Mouse (Mus musculus): ENCODE measurements around the gene Gm49318.
A peak's percentile ranks its signal among the peaks of the same experiment; 100 is the strongest.
"Not testable (repeated sequence)": the region's sequence is repeated elsewhere in the genome, so short reads cannot be mapped to it uniquely, and the experiment has no call there.

The Gm49318 gene

DNA sequence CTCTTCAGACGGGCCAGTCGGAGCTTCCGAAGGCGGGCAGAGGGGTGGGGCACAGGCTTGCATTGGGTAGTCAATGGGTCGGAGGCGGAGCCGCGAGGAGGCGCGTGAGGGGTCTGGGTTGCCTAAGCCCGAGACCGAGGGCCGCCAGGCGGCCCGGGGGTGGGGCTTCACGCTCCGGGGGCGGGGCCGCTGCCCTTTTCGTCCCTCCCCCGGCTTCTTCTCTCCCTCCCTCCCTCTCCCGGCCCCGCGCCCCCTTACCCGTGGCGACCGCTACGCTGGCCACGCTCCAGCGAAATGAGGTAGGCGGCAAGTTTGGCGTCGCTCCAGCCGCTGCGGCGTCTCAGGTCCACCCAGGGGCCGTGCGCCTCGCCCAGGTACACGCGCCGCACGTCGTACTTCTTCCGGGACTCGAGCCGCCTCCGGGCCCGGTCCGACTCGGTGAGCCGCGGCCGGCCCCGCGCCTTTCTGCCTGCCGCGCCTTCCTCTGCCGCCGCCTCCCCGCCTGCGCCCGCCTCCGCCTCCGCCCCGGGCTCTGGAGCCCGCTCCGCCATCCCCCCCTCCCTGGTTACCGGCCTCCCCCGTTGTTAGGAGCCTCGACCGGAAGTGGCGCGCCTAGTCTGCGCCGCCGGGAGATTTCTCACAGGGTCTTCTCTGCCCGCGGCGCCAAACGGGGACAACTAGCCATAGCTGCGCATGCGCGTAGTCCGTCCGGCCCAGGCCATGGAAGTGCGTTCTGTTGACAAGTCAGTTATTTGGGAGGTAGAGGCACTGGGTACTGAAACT lies at the start of gene Gm49318, which contains the start of gene Zfp653:
Gm49318 (minus strand) TSS at position 469 of the 783 bp plus-strand sequence.
Zfp653 (minus strand) TSS at position 586 of the 783 bp plus-strand sequence.
- peak; percentile 94 for DNase-seq (ENCODE audit: low read depth)

DNA sequence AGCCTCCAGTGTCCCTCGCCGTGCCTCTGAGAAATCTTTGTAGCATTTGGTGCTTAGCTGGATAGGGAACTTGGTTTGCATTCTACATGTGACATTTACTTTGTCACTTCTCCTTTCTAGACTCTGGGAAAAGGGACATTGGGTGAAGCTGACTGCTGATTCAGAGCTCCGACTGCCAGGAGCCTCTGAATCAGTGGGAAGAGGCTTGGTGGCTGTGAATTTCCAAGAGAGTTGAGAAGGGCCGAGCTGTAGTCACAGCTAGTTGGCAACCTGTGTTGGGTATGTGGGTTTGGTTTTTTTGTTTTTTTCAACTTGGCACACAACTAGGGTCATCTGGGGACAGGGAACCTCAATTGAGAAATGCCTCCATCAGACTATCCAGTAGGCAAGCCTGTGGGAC lies 48.5 kb upstream of the Gm49318 start:
- no peak for DNase-seq (ENCODE audit: low read depth)

DNA sequence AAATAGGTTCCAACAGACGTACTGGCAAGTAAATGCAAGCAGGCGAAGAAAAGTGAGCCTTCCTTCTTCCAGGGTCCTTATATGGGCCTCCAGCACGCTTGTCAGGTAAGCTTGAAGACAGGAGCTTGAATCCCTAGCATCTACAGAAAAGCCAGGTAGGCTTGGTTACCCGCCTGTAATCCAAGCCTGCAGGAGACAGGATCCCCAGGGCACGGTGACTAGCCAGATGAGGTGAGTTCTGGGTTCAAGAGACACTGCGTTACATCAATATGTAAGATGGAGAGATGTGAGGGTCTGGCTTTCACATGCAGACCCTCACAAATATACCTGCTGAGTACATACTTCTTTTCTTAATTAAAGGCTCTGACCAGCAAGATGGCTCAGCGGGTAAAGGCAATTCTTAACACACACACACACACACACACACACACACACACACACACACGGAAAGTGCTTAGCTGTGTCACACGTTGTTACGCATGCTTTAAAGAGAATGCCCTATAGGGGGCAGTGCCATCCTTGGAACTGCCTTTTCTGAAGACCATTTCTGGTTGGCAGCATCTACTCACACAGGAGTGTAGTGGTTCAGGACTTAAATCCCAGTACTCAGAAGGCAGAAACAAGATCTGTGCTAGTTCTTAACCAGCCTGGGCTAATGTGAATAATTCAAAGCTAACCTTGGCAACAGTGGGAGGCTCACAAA lies 46.8 kb upstream of the Gm49318 start:
- DNase-seq (ENCODE audit: low read depth) = peak; percentile 47

DNA sequence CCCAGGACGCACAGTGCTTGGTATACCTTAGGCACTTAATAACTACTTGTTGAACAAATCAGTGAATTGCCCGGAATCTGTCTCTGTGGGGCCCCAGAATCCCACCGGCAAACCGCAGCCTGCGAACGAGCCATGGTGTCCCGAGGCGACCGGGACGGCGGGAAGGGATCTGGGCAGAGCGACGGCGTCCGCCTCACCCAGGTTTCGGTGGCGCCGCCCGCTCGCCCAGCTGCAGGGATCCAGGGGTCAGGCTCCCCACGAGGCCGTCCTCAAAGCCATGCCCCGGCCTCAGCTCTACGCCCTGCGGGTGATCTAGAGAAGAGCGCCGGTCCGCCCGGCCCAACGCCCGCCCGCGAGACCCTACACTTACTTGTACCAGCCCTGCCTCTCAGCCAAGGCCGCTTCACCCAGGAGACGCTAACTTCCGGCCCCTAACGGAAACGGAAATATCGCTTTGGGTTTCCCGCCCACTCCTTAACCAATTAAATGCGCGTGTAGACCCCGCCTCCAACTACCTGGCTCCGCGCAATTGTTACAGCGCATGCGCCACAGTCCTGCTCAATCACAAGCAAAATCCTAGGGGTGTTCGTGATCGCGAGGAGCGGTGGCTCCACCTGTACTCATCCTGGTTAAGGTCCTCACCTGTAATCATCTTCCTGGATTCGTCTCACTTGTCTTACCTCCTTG lies 45.8 kb upstream of the Gm49318 start, which contains the start of gene Elof1:
Elof1 (minus strand) TSS at position 433 of the 687 bp plus-strand sequence.
- peak; percentile 90 for DNase-seq (ENCODE audit: low read depth)

DNA sequence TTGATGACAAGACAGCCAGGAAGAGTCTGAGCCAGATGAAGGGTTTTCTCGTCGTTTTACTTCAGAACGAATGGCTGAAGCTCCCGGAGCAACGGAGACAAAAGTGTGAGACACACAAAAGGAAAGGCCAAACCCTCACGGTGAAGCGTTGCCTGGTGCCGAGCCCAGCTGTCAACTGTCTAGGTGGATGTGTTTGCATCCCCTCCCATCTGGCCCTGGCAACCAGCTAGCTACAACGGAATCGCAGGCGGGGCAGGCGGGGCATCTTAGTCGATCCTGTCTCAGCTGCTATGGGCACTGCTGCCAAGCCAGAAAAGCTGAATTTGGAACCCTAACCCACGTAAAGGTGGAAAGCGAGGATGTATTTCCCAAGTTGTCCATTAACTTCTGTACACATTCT lies 45.0 kb upstream of the Gm49318 start:
- no peak for DNase-seq (ENCODE audit: low read depth)

DNA sequence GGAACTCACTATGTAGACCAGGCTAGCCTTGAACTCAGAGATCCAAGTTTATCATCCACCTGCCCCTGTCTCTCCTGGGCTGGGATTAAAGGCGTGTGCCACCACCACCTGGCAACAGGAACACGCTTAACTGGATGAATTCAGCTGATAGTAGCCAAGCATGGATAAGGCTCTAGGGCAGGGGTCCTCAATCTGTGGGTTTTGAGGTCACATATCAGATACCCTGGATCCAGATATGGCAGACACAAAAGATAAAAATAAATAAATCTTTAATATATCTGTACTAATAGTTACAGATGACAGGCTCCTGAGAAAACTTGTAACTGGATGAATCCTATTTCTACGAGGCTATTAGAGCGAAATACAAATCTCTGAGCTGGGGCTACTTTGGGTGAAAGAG lies 44.6 kb upstream of the Gm49318 start:
- no peak for DNase-seq (ENCODE audit: low read depth)

DNA sequence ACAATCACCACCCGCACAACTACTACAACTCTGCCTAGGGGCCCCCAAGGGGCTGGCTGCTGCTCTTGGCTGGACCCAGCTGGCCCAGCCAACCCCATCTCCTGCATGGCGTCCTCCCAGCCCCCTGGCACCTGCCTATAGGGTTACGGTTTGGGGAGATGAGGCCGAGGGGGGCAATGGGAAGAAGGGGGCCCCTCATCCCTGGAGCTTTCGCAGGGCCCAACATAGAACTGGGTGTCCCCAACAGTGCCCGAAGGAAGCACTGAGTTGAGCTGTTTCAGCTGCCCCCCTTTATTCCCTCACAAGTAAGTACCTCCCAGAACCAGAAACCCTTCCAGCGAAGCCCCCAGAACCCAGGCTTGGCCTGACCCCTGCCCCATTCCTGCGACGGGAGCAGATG lies 37.1 kb upstream of the Gm49318 start:
- no peak for DNase-seq (ENCODE audit: low read depth)

DNA sequence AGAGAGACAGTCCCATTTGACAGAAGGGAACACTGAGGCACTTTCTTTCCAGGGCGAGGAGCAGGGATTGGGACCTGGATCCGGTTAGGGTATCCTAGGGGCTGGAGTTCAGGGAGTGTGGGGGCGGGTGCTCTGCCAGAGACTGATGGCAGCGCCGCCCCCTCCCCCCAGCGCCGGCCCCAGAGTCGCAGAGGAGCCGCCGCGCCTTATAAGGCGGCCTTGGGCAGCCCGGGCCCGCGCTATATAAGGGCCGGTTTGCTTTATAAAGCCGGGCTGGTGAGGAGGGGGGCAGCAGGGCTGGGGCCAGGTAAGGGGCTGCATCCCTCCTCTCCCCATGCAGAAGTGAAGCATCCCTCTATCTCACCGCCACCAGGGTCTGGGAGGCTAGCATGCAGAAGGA lies 28.9 kb upstream of the Gm49318 start:
- no peak for DNase-seq (ENCODE audit: low read depth)

DNA sequence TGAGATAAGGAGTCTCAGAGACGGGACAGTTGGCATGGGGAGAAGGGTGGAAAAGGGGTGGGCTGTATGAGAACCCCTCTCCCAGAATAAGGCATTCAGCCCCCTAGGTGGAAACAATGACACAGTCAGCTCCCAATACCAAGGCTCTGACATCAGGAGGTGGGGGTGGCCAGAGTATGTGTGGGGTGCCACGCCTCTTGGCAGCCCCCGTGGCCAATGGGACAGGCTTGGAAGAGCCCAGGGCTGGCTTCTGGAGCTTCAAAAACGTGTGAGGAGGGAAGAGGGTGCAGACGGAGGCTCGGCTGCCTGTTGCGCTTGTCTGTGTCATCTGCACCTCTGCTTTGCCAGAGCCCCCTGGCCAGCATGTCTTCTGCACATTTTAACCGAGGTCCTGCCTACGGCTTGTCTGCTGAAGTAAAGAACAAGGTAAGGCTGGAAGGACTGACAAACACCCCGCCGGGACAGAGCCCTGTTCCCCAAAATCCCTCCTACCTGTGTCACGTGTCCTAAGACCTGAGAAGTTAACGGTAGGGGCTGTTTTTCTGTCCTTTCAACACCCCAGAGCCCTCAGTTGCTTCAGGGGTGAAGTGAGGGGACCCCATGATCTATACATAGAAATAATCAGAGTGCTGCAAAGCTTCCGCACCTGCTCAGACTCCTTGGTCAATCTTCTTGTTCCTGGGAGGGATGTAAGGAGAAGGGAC lies 28.1 kb upstream of the Gm49318 start, which contains the start of gene Cnn1:
Cnn1 (plus strand) TSS at position 224 of the 704 bp plus-strand sequence.
- DNase-seq (ENCODE audit: low read depth) = no peak

DNA sequence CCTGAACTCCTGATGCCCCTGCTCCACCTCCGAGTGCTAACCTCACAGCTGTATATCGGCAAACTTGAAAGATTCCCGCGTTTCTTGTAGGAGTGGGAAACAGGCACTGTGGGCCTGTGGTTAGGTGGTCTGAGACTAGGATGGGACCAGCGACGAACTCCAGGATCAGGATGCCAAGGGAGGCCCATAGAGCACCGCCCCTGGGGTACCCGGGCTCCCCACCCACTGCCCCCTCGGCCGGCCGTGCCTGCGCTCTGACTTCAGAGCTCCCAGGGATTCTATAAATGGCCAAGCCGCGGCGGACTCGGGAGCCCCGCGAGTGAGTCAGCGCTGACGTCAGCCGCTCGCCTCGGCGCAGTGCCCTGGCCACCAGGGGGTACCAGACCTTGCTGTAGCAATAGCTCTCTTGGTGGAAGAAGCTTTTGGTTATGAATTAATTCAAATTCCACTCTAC lies 24.8 kb upstream of the Gm49318 start:
- DNase-seq (ENCODE audit: low read depth) = peak; percentile 78

DNA sequence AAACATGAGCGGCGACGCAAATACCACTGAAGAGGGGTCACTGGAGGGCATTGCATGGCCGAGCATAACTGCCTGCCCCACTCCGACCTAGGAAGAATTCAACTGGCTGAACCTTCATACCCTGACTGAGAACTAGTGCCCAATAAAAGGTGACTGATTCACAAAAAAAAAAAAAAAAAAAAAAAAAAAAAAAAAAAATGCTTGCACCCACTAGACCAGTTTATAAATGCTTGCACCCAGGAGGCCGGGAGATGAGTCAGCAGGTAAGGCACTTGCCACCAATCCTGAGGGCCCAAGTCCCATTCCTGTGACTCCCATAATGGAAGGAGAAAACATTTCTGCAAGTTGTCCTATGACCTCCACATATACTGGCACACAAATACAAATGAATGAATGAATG lies 21.7 kb upstream of the Gm49318 start:
- DNase-seq (ENCODE audit: low read depth) = no peak

DNA sequence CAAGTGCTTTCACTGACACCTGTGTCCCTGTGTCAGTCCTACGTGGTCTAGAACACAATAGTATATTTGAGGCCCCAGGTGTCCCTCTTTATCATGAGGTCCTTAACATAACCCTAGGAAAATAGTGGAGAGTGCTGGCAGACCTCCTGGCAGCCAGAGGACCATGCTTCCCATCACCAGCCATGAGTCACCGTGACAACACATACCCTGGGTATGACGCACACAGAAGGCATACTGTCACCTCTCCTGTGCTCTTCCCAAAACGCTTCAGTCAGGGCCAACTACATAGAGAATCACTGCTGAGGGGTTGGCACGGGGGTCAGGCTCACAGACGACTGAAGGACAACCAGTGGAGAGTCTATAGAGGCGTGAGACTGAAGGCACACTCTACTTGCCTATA lies 18.9 kb upstream of the Gm49318 start:
- no peak for DNase-seq (ENCODE audit: low read depth)

DNA sequence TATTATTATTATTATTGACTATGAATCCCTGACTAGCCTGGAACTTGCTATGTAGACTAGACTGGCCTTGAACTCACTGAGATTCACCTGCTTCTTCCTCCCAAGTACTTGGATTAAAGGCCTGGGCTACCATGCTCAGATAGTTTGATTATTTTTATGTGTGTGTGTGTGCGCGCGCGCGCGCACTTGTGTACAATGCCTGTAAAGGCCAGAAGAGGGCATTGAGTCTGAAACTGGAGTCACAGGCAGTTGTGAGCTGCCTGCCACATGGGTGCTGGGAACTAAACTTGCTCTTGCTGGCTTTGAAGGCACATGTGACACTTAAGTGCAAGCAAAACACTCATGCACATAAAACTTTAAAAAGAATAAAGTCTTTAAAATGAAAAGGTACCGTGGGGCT lies 18.2 kb upstream of the Gm49318 start:
- DNase-seq (ENCODE audit: low read depth) = no peak

DNA sequence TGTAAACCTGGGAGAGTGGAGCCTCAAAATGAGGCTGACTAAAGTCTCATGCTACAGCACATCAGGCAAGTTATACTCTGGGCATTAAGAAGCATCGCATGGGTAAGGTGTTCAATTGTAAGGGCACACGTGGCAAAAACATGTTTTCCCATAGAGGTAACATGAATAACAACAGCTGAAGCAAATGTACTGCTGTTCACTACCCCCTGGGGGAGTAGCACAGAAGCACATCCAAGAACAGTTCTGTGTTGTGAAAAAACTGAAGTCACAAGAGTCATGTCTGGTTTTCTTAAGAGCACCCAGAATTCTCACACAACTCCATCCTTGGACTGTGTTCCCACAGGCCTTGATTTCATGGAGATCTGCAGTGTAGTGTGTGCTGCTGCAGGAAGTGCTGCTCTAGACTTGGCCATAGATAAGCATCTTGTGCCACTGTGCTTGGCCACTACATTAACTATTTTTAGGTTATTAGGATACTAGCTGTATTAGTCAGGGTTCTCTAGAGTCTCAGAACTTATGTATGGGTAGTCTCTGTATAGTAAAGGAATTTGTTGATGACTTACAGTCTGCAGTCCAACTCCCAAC lies 16.1 kb upstream of the Gm49318 start:
- no peak for DNase-seq (ENCODE audit: low read depth)

DNA sequence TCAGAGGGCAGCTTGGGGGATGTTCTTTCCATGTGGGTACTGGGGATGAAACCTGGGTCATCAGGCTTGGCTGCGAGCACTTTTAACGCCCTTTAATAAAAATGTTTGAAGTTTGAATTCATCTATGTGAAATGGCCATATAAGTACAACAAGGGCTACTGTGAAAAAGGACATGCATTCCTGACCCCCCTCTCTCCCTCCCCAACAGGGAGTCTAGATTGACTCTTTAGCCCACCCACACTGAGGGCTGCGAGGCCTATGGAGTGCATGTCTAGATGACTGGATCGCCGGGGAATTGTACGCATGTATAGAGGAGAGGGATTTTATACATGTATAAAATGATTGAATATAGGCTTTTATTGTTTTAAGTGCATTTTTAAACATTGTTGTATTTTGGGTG lies 15.0 kb upstream of the Gm49318 start:
- no peak for DNase-seq (ENCODE audit: low read depth)

DNA sequence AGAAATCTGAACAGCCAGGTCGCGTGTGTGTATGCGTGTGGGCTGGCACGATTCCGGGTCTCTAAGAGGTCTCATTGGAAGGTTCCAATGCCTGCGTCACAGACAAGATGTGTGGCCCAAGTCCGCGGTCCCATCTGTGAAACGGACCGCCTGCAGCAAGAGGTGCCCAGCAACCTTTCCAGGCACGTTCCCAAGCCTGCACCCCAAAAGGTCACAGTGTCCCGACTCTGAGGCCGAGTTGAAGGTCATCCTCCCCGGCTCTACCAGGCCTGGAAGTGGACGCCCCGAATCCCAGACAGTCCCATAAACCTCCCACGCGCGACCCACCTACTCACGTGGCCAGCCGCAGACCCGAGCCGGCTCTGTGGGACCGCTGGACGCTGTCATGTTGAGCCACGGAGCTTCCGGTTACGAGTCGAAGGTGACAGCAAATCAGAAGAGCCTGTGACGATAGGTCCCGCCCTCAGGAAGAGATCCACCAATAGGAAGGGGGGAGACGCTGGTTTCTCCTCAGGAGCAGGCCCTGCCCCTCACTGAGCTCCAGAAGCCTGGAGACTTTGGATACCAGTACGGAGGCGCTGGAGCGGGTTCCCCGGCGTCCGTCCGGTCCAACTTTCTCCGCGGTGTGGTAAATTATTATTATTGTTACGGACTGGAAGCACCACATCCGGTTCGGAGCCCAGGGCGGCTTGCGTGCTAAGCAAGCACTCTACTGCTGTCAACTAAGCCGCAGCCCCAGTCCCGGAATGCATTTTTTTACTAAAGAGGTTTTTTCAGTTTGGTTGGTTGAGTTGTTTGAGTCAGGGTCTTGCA lies 14.2 kb upstream of the Gm49318 start, which contains the start of gene Ecsit:
Ecsit (minus strand) TSS at position 417 of the 813 bp plus-strand sequence.
- DNase-seq (ENCODE audit: low read depth) = peak; percentile 98

DNA sequence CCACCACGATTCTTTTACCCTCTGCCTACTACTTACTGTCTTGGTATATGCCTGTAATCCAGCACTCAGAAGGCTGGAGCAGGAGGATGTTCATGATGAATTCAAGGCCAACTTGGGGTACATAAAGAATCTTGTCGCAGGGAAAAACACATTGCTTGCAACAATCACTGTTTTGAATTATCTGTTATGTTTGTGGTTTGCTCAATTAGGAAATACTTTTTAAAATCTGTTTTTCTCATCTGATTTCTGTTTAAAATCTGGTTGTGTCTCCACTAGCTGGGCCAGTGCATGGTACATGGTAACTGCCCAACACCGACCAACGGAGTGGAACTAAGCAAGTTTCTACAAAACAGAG lies 13.6 kb upstream of the Gm49318 start:
- no peak for DNase-seq (ENCODE audit: low read depth)

DNA sequence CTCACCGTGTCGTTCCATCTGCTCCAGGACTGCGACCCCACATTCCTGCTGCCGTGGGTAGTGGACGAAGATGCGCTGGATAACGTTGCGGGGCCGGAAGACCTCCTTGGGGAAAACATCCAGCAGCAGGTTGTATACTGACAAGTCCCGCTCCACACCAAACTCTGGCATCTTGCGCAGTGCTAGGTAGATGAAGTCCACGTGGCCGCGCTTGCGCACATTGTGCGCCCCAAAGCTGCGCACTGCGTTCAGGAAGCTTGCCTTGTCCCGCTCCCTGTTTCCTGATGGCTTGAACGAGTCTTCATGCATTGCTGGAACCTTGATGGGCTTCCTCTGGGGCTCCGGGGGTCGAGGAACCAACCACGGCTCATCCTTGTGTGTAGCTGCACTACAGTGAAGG lies 5.2 kb upstream of the Gm49318 start:
- DNase-seq (ENCODE audit: low read depth) = no peak

DNA sequence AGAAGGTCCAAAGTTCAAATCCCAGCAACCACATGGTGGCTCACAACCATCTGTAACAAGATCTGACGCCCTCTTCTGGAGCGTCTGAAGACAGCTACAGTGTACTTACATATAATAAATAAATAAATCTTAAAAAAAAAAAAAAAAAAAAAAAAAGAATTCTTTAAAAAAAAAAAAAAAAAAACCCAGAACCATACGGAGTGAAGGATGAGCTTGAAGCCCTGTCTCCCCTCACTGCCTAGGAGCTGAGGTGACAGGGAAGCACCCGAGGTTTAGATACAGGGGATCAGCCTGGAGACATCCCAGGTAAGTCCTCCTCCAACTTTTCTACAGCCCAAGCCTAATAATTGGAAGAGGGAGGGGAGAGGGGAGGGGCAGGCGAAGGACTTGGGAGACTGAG lies 4.7 kb upstream of the Gm49318 start:
- DNase-seq (ENCODE audit: low read depth) = not testable (repeated sequence)

DNA sequence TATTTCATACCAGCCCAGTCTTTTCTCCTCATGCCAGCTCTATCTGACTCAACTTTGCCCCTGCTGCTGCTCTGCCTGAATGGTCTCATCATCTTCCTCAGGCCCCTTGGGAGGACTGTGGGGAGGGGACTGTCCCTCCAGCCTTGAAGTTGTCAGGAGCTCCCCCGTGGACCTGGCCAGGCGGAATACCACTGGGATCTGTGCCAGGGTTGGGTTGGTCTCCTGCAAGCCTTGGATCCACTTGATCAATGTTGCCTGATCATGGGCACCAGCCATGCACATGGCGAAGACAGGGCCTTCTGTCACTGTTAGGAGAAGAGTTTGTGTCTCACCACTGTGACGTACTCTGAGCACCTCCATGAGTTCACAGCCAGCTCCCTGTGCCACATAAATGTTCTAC lies 1.2 kb upstream of the Gm49318 start:
- no peak for DNase-seq (ENCODE audit: low read depth)

Data from fibroblast of lung, adult 2 months (primary cell).